8 mouse cellular contexts compared by ENCODE assay signal in the genomic region with DNA sequence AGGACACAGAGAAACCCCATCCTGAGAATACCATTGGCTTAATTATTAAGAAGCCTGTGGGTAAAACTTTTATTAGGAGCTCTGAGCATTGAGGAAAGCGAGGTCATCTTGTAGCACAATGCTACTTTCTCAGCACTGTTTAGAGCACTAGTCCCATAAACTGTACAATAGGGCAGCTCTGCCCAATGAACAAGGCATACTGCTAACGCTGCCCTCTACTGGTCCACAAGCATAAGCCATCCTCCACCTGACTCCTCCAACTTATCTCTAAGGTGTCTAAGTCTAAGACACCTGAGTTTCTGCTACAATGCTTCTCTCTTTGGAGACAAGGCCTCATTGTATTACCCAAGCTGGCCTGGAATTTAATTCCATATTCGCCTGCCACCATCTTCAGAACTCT. TPM values are rescaled to one million over a fixed set of nuclear protein-coding genes. Genes with fewer than 3 reads are reported as not detected.
DNase-seq lines count a peak whose midpoint lies in the region; ATAC-seq and TF ChIP-seq lines count a peak whose summit lies in the region.

No protein-coding gene starts in this region.

- H3K9me3 ChIP-seq in heart, postnatal 0 days (replicated peaks; ENCODE audit: control insufficient read depth, low read length), result no peaks in the 10 kb centered on the region
- H3K9me3 ChIP-seq in heart, embryonic 12.5 days (replicated peaks), result no peaks in the 10 kb centered on the region
- H3K9me3 ChIP-seq in lung, postnatal 0 days (ENCODE audit: low read length), result no peaks in the 10 kb centered on the region

- no peak overlapping the region for H3K4me3 ChIP-seq in heart, postnatal 0 days (ENCODE audit: low read depth, low read length)
- H3K4me3 ChIP-seq in heart, embryonic 12.5 days, result no peak overlapping the region
- no peak overlapping the region for H3K4me3 ChIP-seq in lung, postnatal 0 days (ENCODE audit: low read depth, low read length)

- no peak for DNase-seq in heart, postnatal 0 days (ENCODE audit: low spot score)
- DNase-seq in CD4-positive, CD25-positive, alpha-beta regulatory T cell, adult 2 months (ENCODE audit: low read depth, low spot score), result peak; percentile 81
- peak; percentile 49 for DNase-seq in c-Kit-positive CD71-positive TER-119-positive erythroid progenitor cells, embryonic 14.5 days (ENCODE audit: low spot score)
- DNase-seq in lung, postnatal 0 days (ENCODE audit: low spot score), result peak; percentile 64
- DNase-seq in testis, postnatal 14 days (ENCODE audit: low spot score), result no peak
- no peak for DNase-seq in cerebellum, adult 11 months
- DNase-seq in frontal cortex, postnatal 25 days (ENCODE audit: low spot score in 2 of 2), result no peak

- H3K4me1 ChIP-seq in heart, postnatal 0 days (ENCODE audit: control insufficient read depth, insufficient read depth), result peaks cover 15% of the 10 kb centered on the region
- H3K4me1 ChIP-seq in heart, embryonic 12.5 days (replicated peaks), result peaks cover 24% of the 10 kb centered on the region
- H3K4me1 ChIP-seq in lung, postnatal 0 days (ENCODE audit: insufficient read depth, low read depth, low read length), result no peaks in the 10 kb centered on the region

- no peak overlapping the region for H3K27ac ChIP-seq in heart, postnatal 0 days (ENCODE audit: low read depth)
- H3K27ac ChIP-seq in heart, embryonic 12.5 days (ENCODE audit: poor library complexity, severe bottlenecking), result no peak overlapping the region
- no peak overlapping the region for H3K27ac ChIP-seq in lung, postnatal 0 days (ENCODE audit: low read length)

- no peaks in the 10 kb centered on the region for H3K27me3 ChIP-seq in heart, postnatal 0 days (ENCODE audit: control insufficient read depth, insufficient read depth, low read length)
- H3K27me3 ChIP-seq in heart, embryonic 12.5 days (replicated peaks), result no peaks in the 10 kb centered on the region
- no peaks in the 10 kb centered on the region for H3K27me3 ChIP-seq in lung, postnatal 0 days (replicated peaks; ENCODE audit: insufficient read depth, low read length)

- no peak for ATAC-seq in heart, postnatal 0 days (ENCODE audit: insufficient read depth, low read depth)
- no peak for ATAC-seq in heart, embryonic 12.5 days (ENCODE audit: insufficient number of reproducible peaks, low FRiP score)
- peak; percentile 49 for ATAC-seq in lung, postnatal 0 days

- TF ChIP-seq EP300 in heart, postnatal 0 days (IDR thresholded peaks at IDR 0.05; ENCODE audit: low read depth), result no peak
- TF ChIP-seq EP300 in lung, postnatal 0 days (IDR thresholded peaks at IDR 0.05), result no peak

- WGBS in heart, postnatal 0 days, result 82% methylated on average over 3 of the region's 3 CpGs
- WGBS in heart, embryonic 12.5 days, result 69% methylated on average over 3 of the region's 3 CpGs
- 77% methylated on average over 3 of the region's 3 CpGs for WGBS in lung, postnatal 0 days

- no peak overlapping the region for H3K9ac ChIP-seq in heart, postnatal 0 days (replicated peaks; ENCODE audit: low read depth, low read length)
- H3K9ac ChIP-seq in heart, embryonic 12.5 days, result no peak overlapping the region
- no peak overlapping the region for H3K9ac ChIP-seq in lung, postnatal 0 days (replicated peaks; ENCODE audit: low read depth)

- peak; percentile 61 for TF ChIP-seq CTCF in heart, postnatal 0 days (IDR thresholded peaks at IDR 0.05; ENCODE audit: low read depth)
- TF ChIP-seq CTCF in lung, postnatal 0 days (IDR thresholded peaks at IDR 0.05), result peak; percentile 79

- H3K36me3 ChIP-seq in heart, postnatal 0 days (replicated peaks; ENCODE audit: control insufficient read depth, insufficient read depth, low read length), result peaks cover 78% of the 10 kb centered on the region
- peaks cover 83% of the 10 kb centered on the region for H3K36me3 ChIP-seq in heart, embryonic 12.5 days
- H3K36me3 ChIP-seq in lung, postnatal 0 days (ENCODE audit: insufficient read depth, low read length), result peaks cover 30% of the 10 kb centered on the region

- no peak overlapping the region for H3K4me2 ChIP-seq in heart, postnatal 0 days (ENCODE audit: low read depth, low read length)
- H3K4me2 ChIP-seq in heart, embryonic 12.5 days, result no peak overlapping the region
- H3K4me2 ChIP-seq in lung, postnatal 0 days (replicated peaks; ENCODE audit: low read depth, low read length), result no peak overlapping the region

RNA-seq across cellular contexts. Expression of gene Gtpbp2, which starts 9.7 kb away (rescaled TPM):
- total RNA-seq in heart, postnatal 0 days (2014; rRNA removed; ENCODE audit: low replicate concordance), result 66.4 and 99.0 TPM in 2 replicates
- polyA plus RNA-seq in heart, postnatal 0 days (2015; fragmentation: Nextera tagmentation; extraction: Ambion mirVana), result 24.5 and 25.8 TPM in 2 replicates
- 34.5 and 39.1 TPM in 2 replicates for polyA plus RNA-seq in heart, embryonic 12.5 days (2016; fragmentation: Nextera tagmentation; extraction: Ambion mirVana)
- 38.8 and 39.5 TPM in 2 replicates for polyA plus RNA-seq in lung, postnatal 0 days (2015; fragmentation: Nextera tagmentation; extraction: Ambion mirVana)

RNA-seq across cellular contexts. Expression of gene Mad2l1bp, which starts 17.2 kb away (rescaled TPM):
- 19.1 and 26.9 TPM in 2 replicates for total RNA-seq in heart, postnatal 0 days (2014; rRNA removed; ENCODE audit: low replicate concordance)
- 32.5 and 32.6 TPM in 2 replicates for polyA plus RNA-seq in heart, postnatal 0 days (2015; fragmentation: Nextera tagmentation; extraction: Ambion mirVana)
- 34.0 and 35.6 TPM in 2 replicates for polyA plus RNA-seq in heart, embryonic 12.5 days (2016; fragmentation: Nextera tagmentation; extraction: Ambion mirVana)
- 43.5 and 44.6 TPM in 2 replicates for polyA plus RNA-seq in lung, postnatal 0 days (2015; fragmentation: Nextera tagmentation; extraction: Ambion mirVana)

RNA-seq across cellular contexts. Expression of gene Rsph9, which starts 26.5 kb away (rescaled TPM):
- total RNA-seq in heart, postnatal 0 days (2014; rRNA removed; ENCODE audit: low replicate concordance), result 0.27 and 4.5 TPM in 2 replicates
- 4.2 and 4.7 TPM in 2 replicates for polyA plus RNA-seq in heart, postnatal 0 days (2015; fragmentation: Nextera tagmentation; extraction: Ambion mirVana)
- 5.5 and 5.8 TPM in 2 replicates for polyA plus RNA-seq in heart, embryonic 12.5 days (2016; fragmentation: Nextera tagmentation; extraction: Ambion mirVana)
- polyA plus RNA-seq in lung, postnatal 0 days (2015; fragmentation: Nextera tagmentation; extraction: Ambion mirVana), result 31.7 and 32.4 TPM in 2 replicates

RNA-seq across cellular contexts. Expression of gene Polh, which starts 31.9 kb away (rescaled TPM):
- 11.0 and 13.0 TPM in 2 replicates for total RNA-seq in heart, postnatal 0 days (2014; rRNA removed; ENCODE audit: low replicate concordance)
- polyA plus RNA-seq in heart, postnatal 0 days (2015; fragmentation: Nextera tagmentation; extraction: Ambion mirVana), result 7.8 and 7.9 TPM in 2 replicates
- polyA plus RNA-seq in heart, embryonic 12.5 days (2016; fragmentation: Nextera tagmentation; extraction: Ambion mirVana), result 12.5 and 12.7 TPM in 2 replicates
- polyA plus RNA-seq in lung, postnatal 0 days (2015; fragmentation: Nextera tagmentation; extraction: Ambion mirVana), result 6.6 and 8.6 TPM in 2 replicates

RNA-seq across cellular contexts. Expression of gene Xpo5, which starts 32.0 kb away (rescaled TPM):
- 22.6 and 28.9 TPM in 2 replicates for total RNA-seq in heart, postnatal 0 days (2014; rRNA removed; ENCODE audit: low replicate concordance)
- polyA plus RNA-seq in heart, postnatal 0 days (2015; fragmentation: Nextera tagmentation; extraction: Ambion mirVana), result 9.9 and 11.7 TPM in 2 replicates
- 29.9 and 32.4 TPM in 2 replicates for polyA plus RNA-seq in heart, embryonic 12.5 days (2016; fragmentation: Nextera tagmentation; extraction: Ambion mirVana)
- 14.8 and 16.2 TPM in 2 replicates for polyA plus RNA-seq in lung, postnatal 0 days (2015; fragmentation: Nextera tagmentation; extraction: Ambion mirVana)

Comparison
In these comparisons a context has a peak if more than half of its experiments do, and no peak if none do; other contexts are left out.
1. DNase-seq: peak in CD4-positive, CD25-positive, alpha-beta regulatory T cell, adult 2 months (single experiment), c-Kit-positive CD71-positive TER-119-positive erythroid progenitor cells, embryonic 14.5 days (single experiment) and lung, postnatal 0 days (single experiment); none in heart, postnatal 0 days (single experiment), testis, postnatal 14 days (single experiment), cerebellum, adult 11 months (single experiment) and frontal cortex, postnatal 25 days (0 of 2).